Mouse (Mus musculus) limb, embryonic 11.5 days (tissue): ENCODE results near the gene Hipk4. TPM values are rescaled to one million over a fixed set of nuclear protein-coding genes. Genes with fewer than 3 reads are reported as not detected.

Experiments
- ATAC-seq: fragments of 200-750 bp; cut with Nextera tagmentation; 2 replicates; pipeline ENCODE4 v1.8.0; 2017; ENCODE audit warnings: low read depth; ENCODE audit not compliant: insufficient number of reproducible peaks, low FRiP score, low TSS enrichment
- DNase-seq: peaks from one replicate; pipeline ENCODE4 v3.0.0-alpha.2; 2015; ENCODE audit warnings: low spot score
- H3K27ac ChIP-seq: fragments of 300-500 bp; sonication (generic); replicated peaks from 2 replicates; pipeline ENCODE4 v1.5.1; 2014; ENCODE audit warnings: low read depth, mild to moderate bottlenecking, low read length
- H3K27me3 ChIP-seq: fragments of 300-500 bp; sonication (generic); 2 replicates; pipeline ENCODE4 v1.6.1; 2014; ENCODE audit warnings: mild to moderate bottlenecking, low read length, mixed read lengths; ENCODE audit not compliant: control insufficient read depth, insufficient read depth
- H3K36me3 ChIP-seq: fragments of 300-500 bp; sonication (generic); 2 replicates; pipeline ENCODE4 v1.6.1; 2014; ENCODE audit warnings: mild to moderate bottlenecking, low read length, moderate library complexity, mixed read lengths; ENCODE audit not compliant: control insufficient read depth, insufficient read depth
- H3K4me1 ChIP-seq: fragments of 300-500 bp; sonication (generic); 2 replicates; pipeline ENCODE4 v1.6.1; 2014; ENCODE audit warnings: low read length, mixed read lengths; ENCODE audit not compliant: control insufficient read depth, insufficient read depth
- H3K4me2 ChIP-seq: fragments of 300-500 bp; sonication (generic); 2 replicates; pipeline ENCODE4 v1.6.1; 2014; ENCODE audit warnings: low read depth, mild to moderate bottlenecking, moderate library complexity; ENCODE audit not compliant: severe bottlenecking
- H3K4me3 ChIP-seq: fragments of 300-500 bp; sonication (generic); 2 replicates; pipeline ENCODE4 v1.5.1; 2014; ENCODE audit warnings: low read depth, low read length
- H3K9ac ChIP-seq: fragments of 300-500 bp; sonication (generic); 2 replicates; pipeline ENCODE4 v1.6.1; 2014; ENCODE audit warnings: mild to moderate bottlenecking, low read length
- H3K9me3 ChIP-seq: fragments of 300-500 bp; sonication (generic); 2 replicates; pipeline ENCODE4 v1.6.1; 2016; ENCODE audit warnings: low read length; ENCODE audit not compliant: control insufficient read depth
- WGBS: fragments of 180-500 bp; shearing (Covaris S2); extraction: QIAGEN DNeasy Blood & Tissue Kit; methylation state at CpG from one replicate; pipeline ENCODE4 v1.1.7; 2014; 5-methylcytosine and 5-hydroxymethylcytosine counted together
- polyA plus RNA-seq: library from polyadenylated mRNA; unstranded; fragments of >200 nt; fragmentation: Nextera tagmentation; extraction: Ambion mirVana; gene quantifications from 2 replicates; pipeline ENCODE4 v1.2.1, GENCODE M21; 2014

Hipk4 gene
- polyA plus RNA-seq, 1 experiment from 2014 or later = 0.45 TPM

GRCm38 (mm10) chr7:27480927-27481626 lies 42.0 kb upstream of the Hipk4 start:
- Histone ChIP-seq H3K9ac (no peak overlapping the region; the same call in 1 of the 2 replicates), H3K27ac (peak overlapping the region; percentile 36; the same call in 1 of the 2 replicates), H3K27me3 (no peaks in the 10 kb centered on the region), H3K4me3 (peak overlapping the region; percentile 7), H3K4me1 (peaks cover 3% of the 10 kb centered on the region; the same call in 1 of the 2 replicates), H3K36me3 (peaks cover 2% of the 10 kb centered on the region; the same call in 1 of the 2 replicates), H3K4me2 (peak overlapping the region; percentile 49), H3K9me3 (no peaks in the 10 kb centered on the region)
- ATAC-seq (no peak), DNase-seq (no peak)
- WGBS = 12% methylated on average over 11 of the region's 11 CpGs

GRCm38 (mm10) chr7:27481627-27481969 lies 41.5 kb upstream of the Hipk4 start:
- peak overlapping the region; percentile 7 for H3K4me3 ChIP-seq
- 0% methylated on average over 11 of the region's 12 CpGs for WGBS
- 0 out of 2 replicates have a peak overlapping the region, but pooled peaks have one; percentile 10 for H3K27ac ChIP-seq
- H3K4me2 ChIP-seq = peak overlapping the region; percentile 49
- peak; percentile 88 for ATAC-seq
- H3K36me3 ChIP-seq = peaks cover under 1% of the 10 kb centered on the region; the same call in 1 of the 2 replicates
- peaks cover 3% of the 10 kb centered on the region; the same call in 1 of the 2 replicates for H3K4me1 ChIP-seq
- H3K9me3 ChIP-seq = no peaks in the 10 kb centered on the region
- DNase-seq = peak; percentile 85
- no peaks in the 10 kb centered on the region for H3K27me3 ChIP-seq
- H3K9ac ChIP-seq = peak overlapping the region; percentile 22; the same call in 1 of the 2 replicates

- Histone ChIP-seq H3K4me2 (no peak overlapping the region), H3K9me3 (no peaks in the 10 kb centered on the region), H3K4me3 (no peak overlapping the region), H3K36me3 (no peaks in the 10 kb centered on the region), H3K4me1 (peaks cover 10% of the 10 kb centered on the region), H3K9ac (no peak overlapping the region), H3K27me3 (no peaks in the 10 kb centered on the region), H3K27ac (no peak overlapping the region)
- ATAC-seq = no peak
- 88% methylated on average over 4 of the region's 4 CpGs for WGBS
- DNase-seq = no peak
These were observed 39.2 kb upstream of the Hipk4 start for GRCm38 (mm10) chr7:27483860-27484259.

DNA sequence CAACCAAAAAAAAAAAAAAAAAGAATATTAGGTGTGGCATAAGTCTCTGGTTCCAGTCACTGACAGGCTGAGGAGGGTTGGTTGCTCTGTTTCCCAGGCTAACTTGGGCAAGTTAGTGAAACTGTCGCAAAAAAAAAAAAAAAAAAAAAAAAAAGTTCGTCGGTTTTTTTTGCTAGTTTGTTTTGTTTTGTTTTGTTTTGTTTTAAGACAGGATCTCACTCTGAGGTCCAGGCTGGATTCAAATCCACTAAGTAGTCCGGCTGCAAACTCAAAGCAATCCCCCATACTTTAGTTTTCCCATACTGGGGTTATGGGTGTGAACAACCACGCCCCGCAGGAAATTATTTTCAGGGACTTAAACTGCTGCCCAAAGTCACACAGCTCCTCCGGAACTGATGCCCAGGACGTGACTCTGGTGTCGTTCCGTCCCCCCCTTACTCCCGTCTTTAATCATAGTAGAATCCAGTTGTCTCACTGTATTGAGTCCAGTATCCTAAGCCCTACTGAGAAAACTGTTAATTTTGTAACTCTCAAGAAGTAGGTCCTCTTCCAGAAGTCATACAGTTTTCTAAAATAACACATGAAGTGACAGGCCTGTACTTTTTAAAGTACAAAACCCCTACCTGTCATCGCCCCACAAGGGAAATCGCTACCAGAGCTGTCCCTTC lies 36.8 kb upstream of the Hipk4 start:
- Histone ChIP-seq H3K4me2 (peak overlapping the region; percentile 66), H3K9ac (no peak overlapping the region; the same call in 1 of the 2 replicates), H3K4me1 (peaks cover 9% of the 10 kb centered on the region), H3K4me3 (peak overlapping the region; percentile 78), H3K36me3 (no peaks in the 10 kb centered on the region; the same call in 1 of the 2 replicates), H3K27ac (0 out of 2 replicates have a peak overlapping the region, but pooled peaks have one; percentile 9), H3K9me3 (no peaks in the 10 kb centered on the region), H3K27me3 (no peaks in the 10 kb centered on the region)
- peak; percentile 2; the same call in 1 of the 2 replicates for ATAC-seq
- WGBS = 3% methylated on average over 13 of the region's 13 CpGs
- DNase-seq = peak; percentile 35

DNA sequence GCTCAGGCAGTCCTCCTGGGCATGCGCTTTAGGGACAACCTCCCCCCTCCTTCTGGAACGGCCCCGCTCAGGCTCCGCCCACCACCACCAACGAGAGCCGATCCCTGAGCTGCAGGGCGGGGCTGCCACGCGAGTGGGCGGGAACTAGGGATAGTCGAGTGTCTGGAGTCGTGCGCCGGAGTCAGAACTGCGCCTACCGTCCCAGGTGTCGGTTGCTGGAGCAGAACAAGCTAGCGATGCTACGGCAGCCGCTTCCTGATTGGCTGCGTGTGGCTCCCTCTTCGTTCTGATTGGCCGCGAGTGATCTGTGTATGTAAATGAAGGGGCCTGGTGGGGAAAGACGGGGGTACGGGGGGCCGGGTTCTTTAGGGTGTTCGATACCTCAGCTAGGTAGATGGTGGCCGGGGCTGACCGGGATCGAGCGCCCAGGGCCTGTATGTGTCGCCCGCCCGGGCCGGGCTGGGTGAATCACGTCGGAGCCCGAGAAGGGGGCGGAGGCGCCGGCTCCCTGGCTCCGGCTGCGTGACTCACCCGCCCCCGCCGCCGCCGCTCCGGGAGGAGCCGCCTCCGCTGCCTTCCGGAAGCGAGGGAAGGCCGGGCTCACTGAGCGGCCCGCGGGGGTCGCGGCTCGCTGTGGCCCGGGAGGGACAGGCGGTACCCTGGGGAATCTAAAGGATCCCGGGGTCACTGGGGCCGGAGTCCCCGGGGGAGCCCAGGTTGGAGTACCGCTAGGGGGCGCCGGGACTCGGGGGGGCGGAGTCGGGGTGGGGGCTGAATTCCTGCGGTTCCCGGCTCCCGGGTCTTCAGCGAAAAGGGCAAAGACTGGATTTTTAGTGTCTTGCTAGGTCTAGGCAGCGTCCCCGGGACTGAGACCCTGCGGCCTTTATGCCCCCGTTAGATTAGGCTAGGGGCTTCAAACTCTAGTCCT lies 36.0 kb upstream of the Hipk4 start, which contains the start of gene Sertad1:
Gene Sertad1 (plus strand): TSS at position 141 of the 928 bp plus-strand sequence.
- peak; percentile 100 for DNase-seq
- under 1% methylated on average over 79 of the region's 80 CpGs for WGBS
- Histone ChIP-seq H3K4me2 (peak within 1 kb of the TSS; percentile 66), H3K36me3 (no peaks in the 10 kb centered on the region; the same call in 1 of the 2 replicates), H3K4me1 (peaks cover 9% of the 10 kb centered on the region; the same call in 1 of the 2 replicates), H3K27me3 (no peaks in the 10 kb centered on the region), H3K27ac (peak within 1 kb of the TSS; percentile 97), H3K9me3 (no peaks in the 10 kb centered on the region), H3K9ac (peak within 1 kb of the TSS; percentile 82), H3K4me3 (peak within 1 kb of the TSS; percentile 78)
- peak; percentile 94 for ATAC-seq

GRCm38 (mm10) chr7:27487740-27488268 lies 35.3 kb upstream of the Hipk4 start:
- H3K4me3 ChIP-seq = peak overlapping the region; percentile 78
- DNase-seq (peak; percentile 42), ATAC-seq (no peak)
- no peaks in the 10 kb centered on the region for H3K27me3 ChIP-seq
- H3K4me2 ChIP-seq = peak overlapping the region; percentile 66
- 4% methylated on average over 13 of the region's 13 CpGs for WGBS
- H3K36me3 ChIP-seq = no peaks in the 10 kb centered on the region; the same call in 1 of the 2 replicates
- H3K9ac ChIP-seq = peak overlapping the region; percentile 82
- peaks cover 9% of the 10 kb centered on the region; the same call in 1 of the 2 replicates for H3K4me1 ChIP-seq
- H3K27ac ChIP-seq = peak overlapping the region; percentile 97
- H3K9me3 ChIP-seq = no peaks in the 10 kb centered on the region

DNA sequence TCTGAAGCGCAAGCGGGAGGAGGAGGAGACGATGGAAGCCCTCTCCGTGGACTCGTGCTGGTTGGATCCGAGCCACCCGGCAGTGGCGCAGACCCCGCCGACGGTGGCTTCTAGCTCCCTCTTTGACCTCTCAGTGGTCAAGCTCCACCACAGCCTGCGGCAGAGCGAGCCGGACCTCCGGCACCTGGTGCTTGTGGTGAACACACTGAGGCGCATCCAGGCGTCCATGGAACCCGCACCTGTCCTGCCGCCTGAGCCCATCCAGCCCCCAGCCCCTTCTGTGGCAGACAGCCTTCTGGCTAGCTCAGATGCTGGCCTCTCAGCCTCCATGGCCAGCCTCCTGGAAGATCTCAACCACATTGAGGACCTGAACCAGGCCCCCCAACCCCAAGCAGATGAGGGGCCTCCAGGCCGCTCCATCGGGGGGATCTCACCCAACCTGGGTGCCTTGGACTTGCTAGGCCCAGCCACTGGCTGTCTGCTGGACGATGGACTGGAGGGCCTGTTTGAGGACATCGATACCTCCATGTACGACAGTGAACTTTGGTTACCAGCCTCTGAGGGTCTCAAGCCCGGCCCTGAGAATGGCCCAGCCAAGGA lies 33.7 kb upstream of the Hipk4 start:
- H3K4me3 ChIP-seq = no peak overlapping the region
- DNase-seq (no peak), ATAC-seq (no peak)
- no peaks in the 10 kb centered on the region for H3K27me3 ChIP-seq
- H3K4me2 ChIP-seq = no peak overlapping the region
- no peaks in the 10 kb centered on the region; the same call in 1 of the 2 replicates for H3K36me3 ChIP-seq
- H3K9ac ChIP-seq = no peak overlapping the region
- H3K9me3 ChIP-seq = no peaks in the 10 kb centered on the region
- WGBS = 94% methylated on average over 25 of the region's 25 CpGs
- no peak overlapping the region for H3K27ac ChIP-seq
- peaks cover 9% of the 10 kb centered on the region; the same call in 1 of the 2 replicates for H3K4me1 ChIP-seq
